Mouse (Mus musculus): Measurements from ENCODE around the gene Gm28038.

- TF ChIP-seq CHD2 (IDR thresholded peaks at IDR 0.05; ENCODE audit: low read depth, low read length) (no peak), ZNF384 (IDR thresholded peaks at IDR 0.05; ENCODE audit: low read depth, low read length) (no peak), MAFK (IDR thresholded peaks at IDR 0.05; ENCODE audit: insufficient read depth, low read depth, low read length) (no peak), HCFC1 (IDR thresholded peaks at IDR 0.05; ENCODE audit: borderline replicate concordance, insufficient read depth, low read length) (no peak), ZC3H11A (IDR thresholded peaks at IDR 0.05; ENCODE audit: borderline replicate concordance, low read depth, low read length) (no peak)
Observed at GRCm38 (mm10) chr2:30323111-30323510, 42.3 kb downstream of the Gm28038 start.

Measured in ES-E14 (cell line).